24 mouse cellular contexts compared by ENCODE assay signal in genomic region chr6:91220062-91220461, GRCm38 (mm10). TPM values are rescaled to one million over a fixed set of nuclear protein-coding genes. Genes with fewer than 3 reads are reported as not detected.
DNase-seq lines count a peak whose midpoint lies in the region; ATAC-seq lines count a peak whose summit lies in the region.
"Had no signal": no experiment of that assay in that cellular context is flagged by ENCODE, and none has a peak within 500 bp of the region (broad histone marks: within the 10 kb centered on the region; RNA-seq: fewer than 3 reads in every experiment).

No protein-coding gene starts in this region.

- H3K27ac ChIP-seq in forebrain, embryonic 15.5 days (replicated peaks), result peak overlapping the region; percentile 50
- no peak overlapping the region for H3K27ac ChIP-seq in forebrain, embryonic 10.5 days
- H3K27ac ChIP-seq in embryonic facial prominence, embryonic 15.5 days (replicated peaks), result peak overlapping the region; percentile 68
- peak overlapping the region; percentile 69 for H3K27ac ChIP-seq in limb, embryonic 15.5 days
- H3K27ac ChIP-seq: hindbrain, embryonic 12.5 days; left cerebral cortex, adult 2 months; liver, embryonic 14.5 days; midbrain, embryonic 13.5 days had no signal

- no peaks in the 10 kb centered on the region for H3K36me3 ChIP-seq in forebrain, embryonic 15.5 days
- H3K36me3 ChIP-seq in forebrain, embryonic 10.5 days (replicated peaks), result no peaks in the 10 kb centered on the region
- no peaks in the 10 kb centered on the region for H3K36me3 ChIP-seq in embryonic facial prominence, embryonic 15.5 days
- H3K36me3 ChIP-seq in limb, embryonic 15.5 days, result peaks cover 11% of the 10 kb centered on the region; the same call in 1 of the 2 replicates
- H3K36me3 ChIP-seq: hindbrain, embryonic 12.5 days; midbrain, embryonic 13.5 days had no signal

- no peak for DNase-seq in forebrain, embryonic 10.5 days (ENCODE audit: extremely low spot score, low spot score)
- DNase-seq in brain, adult 2 months (ENCODE audit: low read depth, low spot score), result peak; percentile 54
- DNase-seq in adrenal gland, postnatal 25 days, result no peak
- DNase-seq: adrenal gland, postnatal 14 days; cerebellum, adult 18-20 months; cerebellum, postnatal 14 days; kidney, adult 18-20 months; kidney, postnatal 4 days; left cerebral cortex, postnatal 4 days; lung, embryonic 14.5 days; lung, postnatal 36 days; right cerebral cortex, postnatal 14 days; spleen, adult 18-20 months had no signal

- no peaks in the 10 kb centered on the region for H3K9me3 ChIP-seq in forebrain, embryonic 15.5 days
- H3K9me3 ChIP-seq in forebrain, embryonic 10.5 days, result no peaks in the 10 kb centered on the region
- no peaks in the 10 kb centered on the region for H3K9me3 ChIP-seq in embryonic facial prominence, embryonic 15.5 days (replicated peaks)
- no peaks in the 10 kb centered on the region for H3K9me3 ChIP-seq in limb, embryonic 15.5 days
- H3K9me3 ChIP-seq: hindbrain, embryonic 12.5 days; megakaryocyte, embryonic 14.5 days; midbrain, embryonic 13.5 days had no signal

- no peak overlapping the region for H3K4me2 ChIP-seq in forebrain, embryonic 15.5 days (replicated peaks)
- no peak overlapping the region for H3K4me2 ChIP-seq in embryonic facial prominence, embryonic 15.5 days (replicated peaks)
- H3K4me2 ChIP-seq in limb, embryonic 15.5 days, result no peak overlapping the region
- H3K4me2 ChIP-seq: hindbrain, embryonic 12.5 days; lung, embryonic 14.5 days; midbrain, embryonic 13.5 days had no signal

- no peaks in the 10 kb centered on the region for H3K27me3 ChIP-seq in forebrain, embryonic 15.5 days
- H3K27me3 ChIP-seq in forebrain, embryonic 10.5 days (ENCODE audit: poor library complexity, severe bottlenecking), result peaks cover 2% of the 10 kb centered on the region; the same call in 1 of the 2 replicates
- H3K27me3 ChIP-seq in embryonic facial prominence, embryonic 15.5 days, result no peaks in the 10 kb centered on the region
- no peaks in the 10 kb centered on the region for H3K27me3 ChIP-seq in limb, embryonic 15.5 days
- H3K27me3 ChIP-seq: hindbrain, embryonic 12.5 days; midbrain, embryonic 13.5 days had no signal

- no peak overlapping the region for H3K4me3 ChIP-seq in forebrain, embryonic 15.5 days
- H3K4me3 ChIP-seq in forebrain, embryonic 10.5 days, result no peak overlapping the region
- H3K4me3 ChIP-seq in embryonic facial prominence, embryonic 15.5 days (replicated peaks), result no peak overlapping the region
- H3K4me3 ChIP-seq in limb, embryonic 15.5 days, result no peak overlapping the region
- H3K4me3 ChIP-seq: hindbrain, embryonic 12.5 days; left cerebral cortex, adult 2 months; megakaryocyte, embryonic 14.5 days; midbrain, embryonic 13.5 days had no signal

- peak; percentile 77 for ATAC-seq in forebrain, embryonic 15.5 days (replicated peaks)
- no peak for ATAC-seq in embryonic facial prominence, embryonic 15.5 days (ENCODE audit: insufficient number of reproducible peaks, low FRiP score, low TSS enrichment, low read depth)
- no peak for ATAC-seq in limb, embryonic 15.5 days (ENCODE audit: insufficient number of reproducible peaks, low FRiP score, low TSS enrichment, low read depth)
- ATAC-seq in frontal cortex, adult (ENCODE audit: low TSS enrichment), result no peak
- ATAC-seq: inflammation-experienced regulatory T-cells, adult 6 months; midbrain, embryonic 13.5 days had no signal

- peaks cover 21% of the 10 kb centered on the region for H3K4me1 ChIP-seq in forebrain, embryonic 15.5 days
- peaks cover 41% of the 10 kb centered on the region for H3K4me1 ChIP-seq in forebrain, embryonic 10.5 days
- H3K4me1 ChIP-seq in embryonic facial prominence, embryonic 15.5 days, result peaks cover 64% of the 10 kb centered on the region
- peaks cover 82% of the 10 kb centered on the region for H3K4me1 ChIP-seq in limb, embryonic 15.5 days

- no peak overlapping the region for H3K9ac ChIP-seq in forebrain, embryonic 15.5 days (replicated peaks)
- H3K9ac ChIP-seq in embryonic facial prominence, embryonic 15.5 days, result no peak overlapping the region
- no peak overlapping the region for H3K9ac ChIP-seq in limb, embryonic 15.5 days
- H3K9ac ChIP-seq: hindbrain, embryonic 12.5 days; liver, embryonic 14.5 days; lung, embryonic 14.5 days; midbrain, embryonic 13.5 days had no signal

RNA-seq across cellular contexts. Expression of gene Fbln2, which starts 7.8 kb away (rescaled TPM):
- 10.0 and 11.1 TPM in 2 replicates for polyA plus RNA-seq in forebrain, embryonic 15.5 days (2015; fragmentation: Nextera tagmentation; extraction: Ambion mirVana)
- polyA plus RNA-seq in forebrain, embryonic 10.5 days (2016; fragmentation: Nextera tagmentation; extraction: Ambion mirVana), result 30.5 and 35.4 TPM in 2 replicates
- 240 and 260 TPM in 2 replicates for polyA plus RNA-seq in embryonic facial prominence, embryonic 15.5 days (2015; fragmentation: Nextera tagmentation; extraction: Ambion mirVana)
- 297 and 305 TPM in 2 replicates for polyA plus RNA-seq in limb, embryonic 15.5 days (2015; fragmentation: Nextera tagmentation; extraction: Ambion mirVana)
- total RNA-seq in adrenal gland, postnatal 25 days (2021), result 10.1 and 11.3 TPM in 2 replicates
- total RNA-seq: monocyte, adult 5-6 weeks had no signal
